Mouse (Mus musculus): Measurements from ENCODE around the gene Hcrt. TPM values are rescaled to one million over a fixed set of nuclear protein-coding genes. Genes with fewer than 3 reads are reported as not detected.

Hcrt gene
- polyA plus RNA-seq, 1 experiment from 2014 or later, result 0.38 TPM

DNA sequence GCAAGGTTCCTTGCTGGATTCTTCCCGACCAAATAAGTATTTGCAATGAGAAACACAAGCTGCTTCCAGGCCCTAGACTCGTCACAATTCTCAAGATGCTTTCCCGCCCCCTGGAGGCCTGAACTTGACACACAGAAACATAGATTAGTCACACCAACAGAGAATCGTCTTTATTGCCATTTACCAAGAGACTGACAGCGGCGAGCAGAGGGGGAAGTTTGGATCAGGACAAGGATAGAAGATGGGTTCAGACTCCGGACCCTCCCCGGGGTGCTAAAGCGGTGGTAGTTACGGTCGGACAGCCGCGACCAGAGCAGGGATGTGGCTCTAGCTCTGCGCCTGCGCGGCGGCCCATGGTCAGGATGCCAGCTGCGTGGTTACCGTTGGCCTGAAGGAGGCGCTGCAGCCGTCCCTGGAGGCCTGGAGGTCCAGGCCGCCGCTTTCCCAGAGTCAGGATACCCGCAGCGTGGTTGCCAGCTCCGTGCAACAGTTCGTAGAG, 1.1 kb downstream of the Hcrt start:
- H3K9me3 ChIP-seq, result no peaks in the 10 kb centered on the region
- peak overlapping the region; percentile 61 for H3K27ac ChIP-seq (replicated peaks)
- WGBS, result under 1% methylated on average over 27 of the region's 27 CpGs
- peak; percentile 58 for ATAC-seq (ENCODE audit: low FRiP score, low read depth)
- H3K4me1 ChIP-seq (replicated peaks), result peaks cover 35% of the 10 kb centered on the region
- peak overlapping the region; percentile 43 for H3K4me3 ChIP-seq
- peak overlapping the region; percentile 47 for H3K9ac ChIP-seq
- H3K27me3 ChIP-seq, result no peaks in the 10 kb centered on the region
- H3K4me2 ChIP-seq, result peak overlapping the region; percentile 65
- H3K36me3 ChIP-seq, result no peaks in the 10 kb centered on the region

DNA sequence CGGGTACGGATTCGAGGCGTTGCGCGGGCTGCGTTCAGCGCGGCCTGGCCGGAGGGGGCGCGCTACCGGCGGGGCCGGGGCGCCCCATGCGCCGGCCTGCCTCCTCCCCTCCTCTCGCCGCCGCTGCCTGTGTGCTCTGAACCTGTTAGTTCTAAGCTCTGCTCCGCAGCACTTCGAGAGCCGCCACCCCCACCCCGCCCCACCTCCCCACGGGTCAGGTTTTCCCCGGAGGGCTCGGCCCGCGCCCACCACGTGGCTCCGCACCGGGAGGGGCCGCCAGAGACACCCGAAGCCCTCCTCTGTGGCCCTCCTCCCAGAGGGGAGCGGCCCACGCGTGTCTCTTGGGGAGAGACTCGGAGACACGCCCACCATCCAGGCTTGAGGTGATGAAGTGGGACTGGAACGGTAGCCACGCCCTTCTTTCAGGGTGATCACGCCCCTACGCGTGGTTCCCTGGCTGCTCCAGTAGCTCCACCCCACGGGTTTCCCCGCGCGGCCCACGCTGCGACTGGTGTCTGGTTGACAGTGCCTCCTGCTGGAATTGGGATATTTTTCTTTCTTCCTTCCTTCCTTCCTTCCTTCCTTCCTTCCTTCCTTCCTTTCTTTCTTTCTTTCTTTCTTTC, 3.0 kb downstream of the Hcrt start, which contains the start of gene Kcnh4:
Gene Kcnh4 (minus strand): TSS at position 332 of the 623 bp plus-strand sequence.
- peak; percentile 74 for ATAC-seq (ENCODE audit: low FRiP score, low read depth)
- no peaks in the 10 kb centered on the region for H3K9me3 ChIP-seq
- peak within 1 kb of the TSS; percentile 77 for H3K9ac ChIP-seq
- no peaks in the 10 kb centered on the region for H3K27me3 ChIP-seq
- peaks cover 35% of the 10 kb centered on the region for H3K4me1 ChIP-seq (replicated peaks)
- H3K4me3 ChIP-seq, result peak within 1 kb of the TSS; percentile 71
- WGBS, result 1% methylated on average over 50 of the region's 51 CpGs
- H3K4me2 ChIP-seq, result peak within 1 kb of the TSS; percentile 63
- peaks cover 5% of the 10 kb centered on the region; the same call in 1 of the 2 replicates for H3K36me3 ChIP-seq
- H3K27ac ChIP-seq (replicated peaks), result peak within 1 kb of the TSS; percentile 75

DNA sequence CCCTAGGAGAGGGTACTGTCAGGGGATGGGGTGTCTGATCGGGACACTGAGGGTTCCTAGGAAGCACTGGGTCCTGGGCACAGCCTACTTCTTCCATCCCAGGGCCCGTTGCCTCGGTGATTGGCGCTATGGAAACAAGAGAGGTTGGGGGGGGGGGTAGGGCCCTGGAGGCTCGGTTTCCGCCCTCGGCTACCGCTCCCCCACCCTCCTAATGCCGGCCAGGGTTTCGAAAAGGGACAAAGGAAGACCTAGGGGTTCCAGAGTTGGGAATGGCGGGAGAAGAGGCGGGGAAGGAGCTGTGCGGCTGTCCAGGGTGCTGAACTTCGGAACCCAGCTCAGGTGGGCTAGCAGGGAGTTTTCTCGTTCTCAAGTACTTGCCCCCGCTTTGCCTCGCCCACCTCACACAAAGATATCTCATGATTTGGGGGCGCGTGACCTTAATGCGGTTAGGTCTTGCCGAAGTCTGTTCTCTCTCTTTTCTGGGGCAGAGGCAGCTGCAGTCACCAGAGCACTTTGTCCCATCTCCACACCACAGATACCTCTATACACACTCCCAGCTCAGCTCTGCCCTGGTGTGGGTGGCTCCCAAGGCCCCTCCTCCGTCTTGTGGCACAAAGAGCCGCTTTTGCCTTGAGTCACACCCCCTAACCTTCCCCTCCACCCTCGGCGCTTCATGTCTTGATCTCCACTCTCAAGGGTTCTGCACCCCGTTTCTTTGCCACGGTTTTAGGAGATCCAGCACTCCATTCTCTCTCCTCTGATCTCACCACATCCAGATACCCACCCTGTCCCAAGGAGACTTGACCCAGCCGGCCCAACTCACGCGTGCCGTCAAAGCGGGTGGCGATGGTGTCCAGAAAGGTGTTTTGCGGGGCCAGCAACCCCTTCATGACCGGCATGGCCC, 3.8 kb downstream of the Hcrt start:
- peak overlapping the region; percentile 63 for H3K4me2 ChIP-seq
- peaks cover 9% of the 10 kb centered on the region; the same call in 1 of the 2 replicates for H3K36me3 ChIP-seq
- H3K9ac ChIP-seq, result peak overlapping the region; percentile 77
- no peaks in the 10 kb centered on the region for H3K9me3 ChIP-seq
- peak overlapping the region; percentile 71 for H3K4me3 ChIP-seq
- peak; percentile 39; the same call in 1 of the 2 replicates for ATAC-seq (ENCODE audit: low FRiP score, low read depth)
- peak overlapping the region; percentile 75 for H3K27ac ChIP-seq (replicated peaks)
- H3K4me1 ChIP-seq (replicated peaks), result peaks cover 35% of the 10 kb centered on the region
- no peaks in the 10 kb centered on the region for H3K27me3 ChIP-seq
- WGBS, result 1% methylated on average over 35 of the region's 35 CpGs

DNA sequence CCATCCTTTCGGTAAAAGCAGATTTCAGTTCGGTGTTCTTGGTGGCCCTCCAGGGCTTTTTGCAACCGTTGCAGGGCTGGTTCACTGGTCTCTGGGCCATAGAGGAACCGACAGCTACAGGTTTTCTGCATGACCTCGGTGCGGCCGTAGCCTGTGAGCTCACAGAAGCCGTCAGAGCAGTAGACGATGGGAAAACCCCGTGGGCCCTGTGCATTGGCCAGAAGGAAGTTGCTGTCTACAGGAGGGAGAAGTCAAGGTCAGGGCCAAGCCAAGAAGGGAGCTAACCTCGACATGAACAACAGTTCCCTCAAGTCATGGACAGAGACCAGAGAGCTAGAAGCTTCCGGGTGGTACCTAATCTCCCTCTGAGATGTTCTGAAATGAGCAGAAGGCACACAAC, 5.2 kb downstream of the Hcrt start:
- no peak for ATAC-seq (ENCODE audit: low FRiP score, low read depth)
- WGBS, result 91% methylated on average over 12 of the region's 12 CpGs
- H3K27ac ChIP-seq (replicated peaks), result no peak overlapping the region
- H3K4me3 ChIP-seq, result no peak overlapping the region
- H3K27me3 ChIP-seq, result no peaks in the 10 kb centered on the region
- H3K9ac ChIP-seq, result no peak overlapping the region
- no peaks in the 10 kb centered on the region for H3K9me3 ChIP-seq
- H3K4me1 ChIP-seq (replicated peaks), result peaks cover 35% of the 10 kb centered on the region
- peaks cover 9% of the 10 kb centered on the region; the same call in 1 of the 2 replicates for H3K36me3 ChIP-seq
- H3K4me2 ChIP-seq, result peak overlapping the region; percentile 63; the same call in 1 of the 2 replicates

DNA sequence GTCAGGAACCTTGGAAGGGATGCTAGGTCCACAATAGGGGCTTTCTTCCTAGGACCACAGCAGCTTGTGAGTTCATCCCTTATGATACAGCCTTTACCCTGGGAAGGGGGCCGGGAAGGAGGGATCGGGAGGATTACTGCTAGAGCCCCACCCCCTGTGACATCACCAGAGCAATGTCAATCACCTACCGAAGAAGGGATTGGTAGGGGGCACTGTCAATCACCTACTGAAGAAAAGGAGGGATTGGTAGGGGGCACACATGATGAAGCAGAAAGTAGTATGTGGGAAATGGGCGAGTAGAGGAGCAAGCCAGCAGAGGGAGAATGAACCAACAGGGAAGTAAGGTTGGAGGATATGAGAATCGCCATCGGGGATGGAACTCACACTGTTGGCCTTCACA, 6.3 kb downstream of the Hcrt start:
- Histone ChIP-seq H3K9me3 (no peaks in the 10 kb centered on the region), H3K36me3 (peaks cover 17% of the 10 kb centered on the region), H3K4me3 (no peak overlapping the region), H3K27ac (replicated peaks) (no peak overlapping the region), H3K4me2 (no peak overlapping the region), H3K9ac (no peak overlapping the region), H3K4me1 (replicated peaks) (peaks cover 25% of the 10 kb centered on the region), H3K27me3 (no peaks in the 10 kb centered on the region)
- 70% methylated on average over 6 of the region's 6 CpGs for WGBS
- no peak for ATAC-seq (ENCODE audit: low FRiP score, low read depth)

DNA sequence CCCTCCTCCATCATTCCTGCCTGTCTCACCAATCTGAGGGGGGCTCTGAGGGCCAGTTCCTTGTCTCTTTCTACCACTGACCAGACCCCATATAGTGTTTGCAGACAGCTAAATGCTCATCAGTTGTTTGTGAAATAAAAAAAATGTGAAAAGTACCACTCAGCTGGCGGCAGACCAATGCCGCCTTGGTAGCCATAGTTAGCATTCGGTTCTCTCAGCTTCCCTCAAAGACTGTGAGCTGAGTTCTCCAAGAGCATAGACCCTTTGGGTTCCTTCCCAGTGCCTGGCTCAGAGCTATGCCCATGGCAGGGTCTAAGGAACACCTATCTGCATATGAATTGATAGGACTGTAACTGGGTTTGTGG, 8.1 kb downstream of the Hcrt start:
- WGBS, result 93% methylated on average over 3 of the region's 3 CpGs
- H3K36me3 ChIP-seq, result peaks cover 25% of the 10 kb centered on the region

DNA sequence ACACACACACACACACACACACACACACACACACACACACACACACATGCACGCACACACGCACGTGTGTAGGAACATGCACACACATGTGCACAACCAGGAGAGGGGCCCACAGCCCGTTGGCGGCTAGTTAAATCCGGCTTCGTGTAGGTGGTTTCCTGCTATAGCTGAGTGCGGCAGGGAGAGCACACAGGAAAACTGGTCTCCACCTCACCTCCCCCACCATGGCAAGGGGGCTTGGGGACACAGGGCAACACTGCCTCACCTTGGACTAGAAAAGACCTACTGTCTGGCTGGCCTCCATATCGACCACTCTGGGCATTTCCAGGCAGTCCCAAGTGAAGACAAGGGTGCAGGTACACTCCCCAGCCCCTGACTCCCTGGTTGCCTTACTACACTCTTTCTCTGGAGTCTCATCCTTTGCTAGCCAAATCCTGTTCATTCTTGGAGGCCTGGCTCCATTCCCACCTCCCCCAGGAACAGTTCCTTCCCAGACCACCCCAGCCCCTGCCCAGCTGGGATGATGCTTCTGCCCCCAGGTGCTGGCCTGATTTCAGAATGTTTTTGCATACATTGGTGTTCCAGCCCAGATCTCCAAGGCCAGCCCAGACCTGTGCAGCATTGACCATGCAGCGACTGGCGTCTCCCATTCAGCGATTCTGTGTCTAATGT, 8.6 kb downstream of the Hcrt start:
- H3K9ac ChIP-seq, result no peak overlapping the region
- no peak overlapping the region for H3K4me2 ChIP-seq
- H3K36me3 ChIP-seq, result peaks cover 25% of the 10 kb centered on the region
- no peaks in the 10 kb centered on the region for H3K9me3 ChIP-seq
- H3K4me3 ChIP-seq, result no peak overlapping the region
- WGBS, result 85% methylated on average over 12 of the region's 12 CpGs
- H3K4me1 ChIP-seq (replicated peaks), result peaks cover 7% of the 10 kb centered on the region; the same call in 1 of the 2 replicates
- H3K27ac ChIP-seq (replicated peaks), result no peak overlapping the region
- no peak for ATAC-seq (ENCODE audit: low FRiP score, low read depth)
- H3K27me3 ChIP-seq, result no peaks in the 10 kb centered on the region

More for the DNA sequence above, 8.1 kb downstream of the Hcrt start:
- H3K4me1 ChIP-seq (replicated peaks), result peaks cover 13% of the 10 kb centered on the region; the same call in 1 of the 2 replicates
- no peak overlapping the region for H3K4me2 ChIP-seq
- no peak for ATAC-seq (ENCODE audit: low FRiP score, low read depth)
- H3K9me3 ChIP-seq, result no peaks in the 10 kb centered on the region
- no peaks in the 10 kb centered on the region for H3K27me3 ChIP-seq
- no peak overlapping the region for H3K27ac ChIP-seq (replicated peaks)
- no peak overlapping the region for H3K9ac ChIP-seq
- no peak overlapping the region for H3K4me3 ChIP-seq

DNA sequence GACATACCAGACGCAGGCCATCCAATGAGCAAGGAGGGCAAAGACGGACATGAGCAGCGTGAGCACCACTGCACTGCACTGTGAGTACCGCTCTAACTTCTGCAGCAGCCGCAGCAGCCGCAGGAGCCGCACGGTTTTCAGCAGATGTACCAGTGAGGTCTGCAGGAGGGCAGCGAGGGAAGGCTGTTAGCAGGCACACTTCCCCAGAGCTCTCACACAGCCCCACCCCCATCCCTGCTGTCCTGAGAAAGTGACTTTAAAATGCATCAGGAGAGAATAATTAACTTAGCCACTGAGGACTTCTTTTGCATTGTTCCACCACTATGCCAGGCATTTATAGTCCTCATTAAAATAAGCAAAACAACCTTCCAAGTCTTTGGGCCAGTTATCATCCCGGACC, 10.4 kb downstream of the Hcrt start:
- peaks cover 25% of the 10 kb centered on the region for H3K36me3 ChIP-seq
- no peak for ATAC-seq (ENCODE audit: low FRiP score, low read depth)
- WGBS, result 33% methylated on average over 10 of the region's 10 CpGs

DNA sequence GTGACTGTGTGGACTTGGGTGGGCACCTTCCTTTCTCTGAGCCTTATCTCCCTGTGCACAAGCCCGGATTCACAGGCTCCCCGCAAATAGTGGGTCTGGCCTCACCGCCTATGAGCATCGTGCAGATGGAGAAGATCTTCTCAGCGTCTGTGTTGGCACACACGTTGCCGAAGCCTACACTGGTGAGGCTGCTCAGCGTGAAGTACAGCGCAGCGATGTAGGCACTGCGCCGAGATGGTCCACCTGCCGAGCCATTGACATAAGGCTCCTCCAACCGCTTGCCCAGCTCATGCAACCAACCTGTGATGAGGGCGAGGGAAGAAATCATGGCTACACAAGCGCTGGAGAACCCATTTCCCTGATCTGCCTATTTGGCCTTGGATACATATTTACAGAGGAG, 12.6 kb downstream of the Hcrt start:
- no peak overlapping the region for H3K4me3 ChIP-seq
- 91% methylated on average over 16 of the region's 16 CpGs for WGBS

More for the DNA sequence above, 10.4 kb downstream of the Hcrt start:
- Histone ChIP-seq H3K4me3 (no peak overlapping the region), H3K4me2 (no peak overlapping the region), H3K27me3 (no peaks in the 10 kb centered on the region), H3K27ac (replicated peaks) (no peak overlapping the region), H3K9ac (no peak overlapping the region), H3K4me1 (replicated peaks) (no peaks in the 10 kb centered on the region), H3K9me3 (no peaks in the 10 kb centered on the region)

DNA sequence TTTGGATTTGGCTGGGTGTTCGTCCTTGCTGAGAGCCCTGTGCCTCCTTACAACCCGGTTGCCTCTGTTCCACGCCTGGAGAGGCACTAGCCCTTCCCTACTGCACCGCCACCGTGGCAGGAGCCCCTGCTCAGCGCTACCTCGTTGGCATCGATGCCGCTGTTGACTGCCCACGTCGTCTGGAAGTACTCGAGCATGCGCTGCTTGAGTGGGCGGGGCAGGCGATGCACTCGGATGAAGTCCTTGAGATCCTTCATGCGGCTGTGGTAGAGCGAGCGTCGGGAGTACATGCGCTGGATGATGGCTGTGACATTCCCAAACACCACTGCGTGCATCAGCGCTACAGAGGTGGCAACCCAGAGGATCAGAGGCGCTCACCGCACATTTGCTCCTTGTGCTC, 13.3 kb downstream of the Hcrt start:
- peaks cover 18% of the 10 kb centered on the region for H3K36me3 ChIP-seq
- no peak overlapping the region for H3K4me2 ChIP-seq
- no peak overlapping the region for H3K4me3 ChIP-seq
- no peaks in the 10 kb centered on the region for H3K9me3 ChIP-seq
- no peaks in the 10 kb centered on the region for H3K4me1 ChIP-seq (replicated peaks)
- 55% methylated on average over 25 of the region's 25 CpGs for WGBS
- H3K9ac ChIP-seq, result no peak overlapping the region
- no peaks in the 10 kb centered on the region for H3K27me3 ChIP-seq
- H3K27ac ChIP-seq (replicated peaks), result no peak overlapping the region
- ATAC-seq (ENCODE audit: low FRiP score, low read depth), result no peak

More for the DNA sequence above, 12.6 kb downstream of the Hcrt start:
- Histone ChIP-seq H3K36me3 (peaks cover 25% of the 10 kb centered on the region), H3K9ac (no peak overlapping the region), H3K9me3 (no peaks in the 10 kb centered on the region), H3K4me1 (replicated peaks) (no peaks in the 10 kb centered on the region), H3K27ac (replicated peaks) (no peak overlapping the region), H3K4me2 (no peak overlapping the region), H3K27me3 (no peaks in the 10 kb centered on the region)
- ATAC-seq (ENCODE audit: low FRiP score, low read depth), result no peak

DNA sequence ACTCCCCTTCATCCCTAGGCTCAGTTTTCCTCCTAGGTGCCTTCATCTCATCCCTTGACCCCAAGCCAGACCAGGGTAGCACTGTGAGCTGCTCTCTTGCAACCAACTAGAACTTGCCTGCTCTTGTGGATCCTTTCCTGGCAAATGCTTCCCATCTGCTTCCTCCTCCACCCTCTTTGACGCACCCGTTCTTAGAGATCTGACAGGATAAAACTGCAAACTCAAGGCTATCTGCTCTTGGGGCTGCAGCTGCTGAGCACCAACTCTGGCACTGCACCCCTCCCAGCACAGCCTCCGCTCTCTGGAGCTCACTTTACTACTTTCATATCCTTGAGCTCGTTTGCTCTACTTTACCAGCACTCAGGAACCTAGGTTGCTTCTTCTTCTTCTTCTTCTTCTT, 14.1 kb downstream of the Hcrt start:
- no peak overlapping the region for H3K4me3 ChIP-seq
- peaks cover 16% of the 10 kb centered on the region for H3K36me3 ChIP-seq
- no peaks in the 10 kb centered on the region for H3K9me3 ChIP-seq
- WGBS, result 84% methylated on average over 4 of the region's 4 CpGs
- H3K27me3 ChIP-seq, result no peaks in the 10 kb centered on the region
- no peaks in the 10 kb centered on the region for H3K4me1 ChIP-seq (replicated peaks)
- no peak overlapping the region for H3K27ac ChIP-seq (replicated peaks)
- no peak overlapping the region for H3K4me2 ChIP-seq
- no peak overlapping the region for H3K9ac ChIP-seq
- ATAC-seq (ENCODE audit: low FRiP score, low read depth), result no peak

Measured in hindbrain, embryonic 15.5 days (tissue).